Mouse (Mus musculus): ENCODE measurements around the gene Eea1.

Gene Eea1

DNA sequence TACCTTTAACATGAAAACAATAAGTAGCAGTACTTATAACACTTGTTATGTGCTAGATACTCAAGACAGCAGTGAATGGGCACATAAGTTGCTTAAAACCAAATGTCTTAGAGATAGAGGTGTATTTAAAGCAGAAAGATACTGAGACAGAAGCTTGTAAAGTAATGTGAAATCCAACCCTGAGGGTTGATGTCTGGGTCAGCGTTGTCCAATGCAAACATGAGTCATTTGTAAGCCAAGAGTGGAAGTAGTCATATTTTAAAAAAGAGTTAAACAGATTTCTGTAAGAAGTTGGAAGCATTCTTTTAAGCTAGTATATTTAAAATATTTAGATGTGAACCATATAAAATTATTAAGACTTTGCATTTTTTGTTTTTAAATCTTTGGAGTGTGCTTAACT lies 4.6 kb downstream of the Eea1 start:
- CTCF ChIA-PET = no interaction called here

DNA sequence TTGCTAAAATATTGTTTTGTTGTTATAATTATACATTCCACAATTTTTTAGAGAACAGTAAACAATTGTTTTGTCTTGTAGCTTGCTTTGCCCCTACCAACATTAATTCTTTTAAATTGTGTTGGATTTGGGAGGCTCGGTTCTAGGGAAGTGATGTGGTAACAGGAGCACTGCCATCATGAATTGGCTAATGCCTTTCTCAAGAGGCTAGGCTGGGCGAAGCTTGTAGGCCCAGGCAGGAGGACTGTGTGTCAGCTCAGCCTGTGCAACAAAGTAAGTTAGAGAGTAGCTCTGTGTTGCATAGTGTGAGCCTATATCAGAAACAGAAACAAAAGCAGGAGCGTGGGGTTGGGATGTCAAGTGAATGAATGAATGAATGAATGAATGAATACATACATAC lies 9.0 kb downstream of the Eea1 start:
- CTCF ChIA-PET = interaction anchor here (0.6 kb wide), 1 partner anchor 9 kb away, joined by 3 read pairs; the partner anchor contains the start of gene Eea1

DNA sequence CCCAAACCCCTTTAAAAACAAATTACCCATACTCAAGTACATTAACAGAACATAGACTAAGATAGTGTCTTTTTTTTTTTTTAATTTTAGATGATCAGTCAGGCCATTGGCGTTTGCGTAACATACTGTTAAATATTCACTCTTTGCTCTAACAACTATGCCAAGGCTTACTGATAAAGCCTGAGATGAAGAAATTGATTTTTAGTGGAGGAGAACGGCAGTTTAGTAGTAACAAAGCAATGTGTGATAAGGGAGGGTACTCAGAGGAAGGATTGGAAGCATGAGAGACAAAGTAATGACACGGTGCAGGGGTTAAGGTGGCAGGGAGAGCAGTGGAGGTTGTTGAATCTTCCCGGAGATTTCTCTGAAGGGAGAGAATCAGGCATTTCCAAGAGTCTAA lies 9.7 kb downstream of the Eea1 start:
- CTCF ChIA-PET = no interaction called here

DNA sequence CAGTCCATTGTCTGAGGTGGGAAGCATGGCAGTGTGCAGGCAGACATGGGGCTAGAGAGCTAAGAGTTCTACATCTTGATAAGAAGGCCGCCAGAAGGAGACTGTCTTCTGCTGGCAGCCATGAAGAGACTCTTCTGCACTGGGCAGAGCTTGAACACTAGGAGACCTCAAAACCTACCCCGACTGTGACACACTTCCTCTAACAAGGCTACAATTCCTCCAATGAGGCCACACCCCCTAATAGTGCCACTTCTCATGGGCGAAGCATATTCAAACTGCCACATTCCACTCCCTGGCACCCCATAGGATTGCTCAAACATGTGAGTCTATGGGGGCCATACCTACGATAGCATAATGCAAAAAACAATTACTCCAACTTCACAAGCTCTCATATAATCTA lies 10.3 kb downstream of the Eea1 start:
- CTCF ChIA-PET = no interaction called here

DNA sequence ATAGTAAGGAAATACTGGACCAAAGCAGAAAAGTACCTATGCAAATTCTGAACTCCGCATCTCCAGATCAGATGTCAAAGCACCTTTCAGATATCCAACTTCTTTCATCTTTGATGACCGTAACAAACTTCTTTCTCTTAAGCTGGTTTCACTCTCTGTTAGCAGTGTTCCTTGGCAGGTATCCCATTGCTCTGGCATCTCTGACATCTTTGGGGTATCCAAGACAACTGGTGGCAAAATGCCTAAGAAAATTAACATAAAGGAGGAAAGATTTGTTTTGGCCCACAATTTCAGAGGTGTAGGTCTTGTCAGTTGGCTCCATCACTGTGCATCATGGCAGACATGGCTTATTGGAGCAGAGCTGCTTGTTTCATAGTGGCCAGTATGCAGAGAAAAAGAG lies 10.9 kb downstream of the Eea1 start:
- CTCF ChIA-PET = interaction anchor here (0.6 kb wide), 1 partner anchor 605 kb away, joined by 14 read pairs; no protein-coding TSS in a partner anchor

DNA sequence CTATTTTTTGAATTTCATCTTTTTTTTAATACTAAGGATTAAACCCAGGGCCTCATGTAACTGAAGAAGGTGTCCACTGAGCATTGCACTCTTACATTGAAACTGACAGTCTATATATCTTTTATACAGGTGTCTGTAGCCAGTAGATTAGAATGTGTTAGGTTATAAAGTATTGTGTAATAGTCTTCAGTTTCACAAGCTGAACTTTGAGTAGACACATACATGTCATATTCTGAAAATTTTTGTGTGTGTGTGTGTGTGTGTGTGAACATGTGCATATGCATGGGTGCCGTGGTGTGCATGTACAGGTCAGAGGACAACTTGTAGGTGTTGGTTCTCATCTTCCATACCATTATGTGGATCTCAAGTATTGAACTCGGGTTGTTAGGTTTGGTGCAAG lies 16.2 kb downstream of the Eea1 start:
- CTCF ChIA-PET = interaction anchor here (0.6 to 0.7 kb wide), 2 partner anchors 15 to 391 kb away, joined by 6 to 20 read pairs; no protein-coding TSS in a partner anchor

DNA sequence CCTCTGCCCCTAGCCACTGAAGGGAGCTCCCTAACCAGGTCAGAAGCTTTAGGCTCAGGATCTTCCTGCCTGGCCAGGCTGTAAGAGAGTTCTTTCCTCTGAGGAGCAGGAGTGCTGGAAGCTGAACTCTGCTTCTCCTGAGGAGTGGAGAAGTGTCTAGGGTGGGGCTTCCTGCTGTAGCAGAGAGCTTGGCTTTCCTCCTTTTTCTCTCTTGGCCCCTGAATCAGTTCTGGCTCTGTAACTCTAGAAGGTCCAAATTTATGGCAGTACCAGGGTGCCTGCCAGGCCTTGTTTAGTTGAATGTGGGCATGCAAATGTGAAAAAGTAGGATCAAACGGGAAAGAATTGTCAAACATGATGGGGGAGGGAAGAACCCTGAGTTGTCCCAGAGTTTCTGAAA lies 17.1 kb downstream of the Eea1 start:
- CTCF ChIA-PET = no interaction called here

DNA sequence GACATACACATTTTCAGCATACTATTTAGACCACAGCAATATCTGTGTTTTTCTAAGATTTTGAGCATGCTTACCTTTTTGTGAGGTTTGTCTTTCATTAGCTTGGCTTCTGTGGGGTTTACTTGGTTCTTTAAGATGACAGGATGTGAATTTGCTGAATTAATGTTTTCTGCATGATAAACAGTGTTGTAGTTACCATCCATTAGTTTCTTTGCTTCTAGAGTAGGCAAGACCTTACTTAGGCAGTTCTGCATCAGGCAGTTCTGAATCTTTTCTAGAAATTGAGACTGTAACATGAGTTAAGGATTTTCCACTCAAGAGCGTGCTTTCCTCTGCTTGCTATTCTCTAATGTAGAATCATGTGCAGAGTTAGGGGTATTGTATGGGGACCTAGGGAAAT lies 24.2 kb downstream of the Eea1 start:
- CTCF ChIA-PET = no interaction called here

DNA sequence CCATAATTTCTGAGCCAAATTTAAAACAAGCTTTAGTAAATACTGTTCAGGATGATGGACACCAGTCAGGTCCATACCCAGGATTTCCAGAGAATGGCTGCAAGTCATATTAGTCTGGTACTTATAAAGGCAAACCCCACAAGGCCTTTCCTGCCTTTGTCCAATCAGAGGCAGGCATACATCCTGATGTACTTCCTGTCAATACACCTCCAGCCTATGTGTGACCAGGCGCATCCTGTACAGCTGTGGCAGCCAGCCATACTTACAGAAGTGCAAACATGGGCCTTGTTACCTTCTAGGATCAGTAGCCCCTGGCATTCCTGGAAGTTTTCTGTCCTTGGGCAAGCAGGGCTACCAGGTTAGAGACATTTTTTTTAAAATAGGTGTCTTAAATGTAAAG lies 29.2 kb downstream of the Eea1 start:
- CTCF ChIA-PET = no interaction called here

DNA sequence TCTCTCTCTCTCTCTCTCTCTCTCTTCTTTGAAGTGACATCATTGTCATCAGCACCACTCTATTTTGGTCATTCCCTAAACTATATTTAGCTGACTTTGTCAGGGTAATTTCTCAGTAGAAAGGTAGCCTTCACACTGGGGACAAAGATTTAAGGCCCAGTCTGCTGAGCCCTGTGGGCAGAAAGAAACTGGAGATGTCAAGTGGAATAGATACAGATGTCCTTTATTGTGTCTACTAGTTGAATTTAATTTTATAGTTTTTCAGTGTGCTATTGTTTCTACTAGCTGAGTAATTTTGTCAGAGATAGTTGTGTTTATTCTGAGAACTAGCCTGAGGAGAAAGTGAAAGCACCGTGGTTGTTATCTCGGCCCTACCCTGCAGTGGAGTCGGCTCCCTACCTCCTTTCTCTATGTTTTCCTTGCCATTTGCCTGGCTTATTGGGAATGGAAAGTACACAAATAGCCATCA lies 30.3 kb downstream of the Eea1 start:
- CTCF ChIA-PET = interaction anchor here (0.6 kb wide), 1 partner anchor 15 kb away, joined by 4 read pairs; no protein-coding TSS in a partner anchor

DNA sequence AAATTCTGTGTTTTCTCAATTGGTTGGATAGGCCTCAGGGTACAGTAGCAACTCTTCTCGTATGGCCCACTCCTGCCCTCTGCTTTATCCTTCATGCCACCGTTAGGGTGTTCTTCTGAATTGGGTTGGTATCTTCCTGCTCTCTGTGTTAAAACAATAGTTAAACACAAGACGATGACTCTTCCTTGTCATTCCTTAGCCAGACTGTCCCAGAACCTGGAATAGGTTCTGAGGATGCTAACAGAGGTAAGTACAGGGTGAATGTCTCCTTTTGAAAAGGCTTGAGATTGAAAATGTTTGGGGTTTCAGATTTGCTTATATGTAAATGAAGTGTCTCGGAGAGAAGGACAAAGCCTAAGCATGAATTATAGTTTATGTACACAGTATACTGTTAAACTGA lies 30.9 kb downstream of the Eea1 start:
- CTCF ChIA-PET = interaction anchor here (0.6 kb wide), 1 partner anchor 16 kb away, joined by 4 read pairs; no protein-coding TSS in a partner anchor

DNA sequence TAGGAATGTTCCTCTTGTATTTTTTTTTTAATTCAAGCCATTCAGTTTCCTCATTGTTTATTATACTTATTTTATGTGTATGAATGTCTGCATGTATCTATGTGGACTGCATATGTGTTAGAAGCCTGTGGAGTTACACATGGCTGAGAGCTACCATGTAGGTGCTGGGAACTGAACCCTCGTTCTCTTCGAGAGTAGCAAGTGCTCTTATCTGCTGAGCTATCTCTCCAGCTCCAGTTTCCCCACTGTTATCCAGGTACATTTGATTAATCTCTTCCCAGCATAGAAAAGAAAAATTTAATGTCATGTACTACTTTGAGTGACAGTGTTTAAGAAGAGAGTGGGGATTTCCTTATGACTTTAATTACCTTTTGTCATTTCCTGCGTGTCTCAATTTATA lies 31.5 kb downstream of the Eea1 start:
- CTCF ChIA-PET = no interaction called here

DNA sequence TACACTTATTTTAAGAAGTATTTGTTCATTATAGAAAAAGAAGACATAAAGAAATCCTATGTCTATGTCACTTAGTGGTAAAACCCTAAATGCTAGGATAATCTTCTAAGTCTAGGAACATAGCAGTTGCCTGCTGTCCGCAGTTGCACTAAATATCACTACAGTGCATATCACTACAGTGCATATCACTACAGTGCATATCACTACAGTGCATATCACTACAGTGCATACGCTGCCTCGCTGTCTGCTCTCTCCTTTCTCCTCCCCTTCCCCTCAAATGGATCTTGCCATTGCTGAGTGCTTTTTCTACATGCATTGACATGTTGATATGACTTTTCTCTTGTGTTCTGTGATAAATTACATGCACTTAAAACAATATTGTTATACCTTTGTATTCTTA lies 34.0 kb downstream of the Eea1 start:
- CTCF ChIA-PET = no interaction called here

DNA sequence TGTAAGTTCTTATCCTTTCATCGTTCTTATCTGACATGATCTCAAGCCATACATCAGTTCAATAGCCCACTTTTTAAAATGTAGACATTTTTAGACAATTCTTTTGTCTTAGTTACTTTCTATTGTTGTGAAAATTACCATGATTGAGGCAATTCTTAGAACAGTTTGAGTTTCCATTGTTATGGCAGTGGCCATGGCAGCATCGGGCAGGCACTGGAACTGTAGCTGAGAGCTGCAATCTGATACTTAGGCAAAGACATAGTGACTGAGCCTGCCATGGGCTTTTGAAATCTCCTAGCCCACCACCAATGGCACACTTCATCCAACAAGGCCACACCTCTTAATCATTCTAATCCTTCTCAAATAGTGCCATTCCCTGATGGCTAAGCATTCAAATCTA lies 36.3 kb downstream of the Eea1 start:
- CTCF ChIA-PET = no interaction called here

DNA sequence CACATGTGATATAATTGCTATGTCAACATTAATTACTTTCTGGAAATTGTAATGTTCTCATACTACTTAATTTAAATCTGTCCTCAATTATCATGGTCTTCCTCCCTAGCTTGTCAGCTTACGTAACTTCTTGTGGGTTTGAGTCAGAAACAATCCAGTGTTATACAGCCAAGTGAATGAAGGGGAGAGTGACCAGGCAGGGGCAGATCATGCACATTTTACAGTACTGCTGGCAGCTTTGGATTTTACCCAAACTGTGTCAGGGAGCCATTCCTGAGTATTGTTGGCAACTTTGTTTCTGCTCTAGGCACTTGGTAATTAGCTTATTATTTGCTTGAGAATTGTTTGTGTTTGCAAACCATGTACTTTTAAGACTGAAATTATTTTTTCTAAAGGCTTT lies 49.3 kb downstream of the Eea1 start:
- CTCF ChIA-PET = no interaction called here

DNA sequence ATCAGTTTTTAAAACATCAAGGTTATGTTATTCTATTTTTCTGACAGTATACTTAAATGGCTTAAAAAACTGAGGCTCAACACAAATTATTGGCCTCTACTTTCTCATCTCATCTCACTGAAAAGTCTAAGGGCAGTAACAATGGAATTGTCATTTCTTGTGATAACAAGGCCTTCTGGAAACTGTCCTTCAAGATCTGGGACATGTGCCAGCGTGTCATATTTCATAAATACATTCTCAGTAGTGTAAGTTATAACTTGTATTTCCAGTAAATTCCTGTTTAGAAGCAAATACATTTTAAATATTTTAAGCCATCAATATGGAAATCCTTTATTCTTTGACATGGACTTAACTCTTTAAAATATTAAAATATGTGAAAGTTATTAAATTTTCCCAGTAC lies 50.7 kb downstream of the Eea1 start:
- CTCF ChIA-PET = no interaction called here

DNA sequence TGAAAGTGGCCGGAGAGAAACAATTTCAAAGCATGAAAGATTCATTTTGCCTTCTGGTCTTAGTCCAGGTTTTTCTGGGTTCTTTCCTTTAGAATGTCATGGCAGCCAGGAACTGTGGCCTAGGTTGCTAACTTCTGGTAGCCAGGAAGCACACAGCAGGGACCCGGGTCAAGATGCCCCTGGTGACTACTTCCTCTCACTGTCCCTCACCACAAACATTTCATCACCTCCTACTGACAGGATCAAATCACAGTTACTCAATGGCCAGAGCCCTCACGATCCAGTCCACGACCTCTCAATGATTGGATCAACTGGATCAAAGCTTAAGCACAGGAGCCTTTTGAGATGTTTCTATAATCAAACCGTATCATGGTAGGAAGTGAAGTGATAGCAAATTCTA lies 60.5 kb downstream of the Eea1 start:
- CTCF ChIA-PET = no interaction called here

DNA sequence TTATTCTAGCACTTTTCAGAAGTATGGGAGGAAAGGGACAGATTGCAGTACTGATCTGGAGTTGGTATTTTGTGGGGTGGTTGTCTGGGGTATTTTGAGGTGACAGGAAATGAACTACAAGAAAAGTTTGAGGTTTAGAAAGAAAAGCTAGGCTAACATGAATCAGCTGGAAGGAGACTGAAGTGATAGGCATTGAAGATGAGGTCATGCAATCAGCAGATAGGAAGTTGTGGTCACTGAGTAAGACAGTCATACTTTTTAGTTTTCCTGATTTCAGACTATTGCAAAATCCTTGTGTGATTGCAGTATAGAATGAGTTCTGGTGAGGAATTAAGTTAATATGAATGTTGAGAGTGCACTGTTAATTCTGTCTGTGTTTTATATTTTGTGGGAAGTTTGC lies 75.3 kb downstream of the Eea1 start:
- CTCF ChIA-PET = no interaction called here

DNA sequence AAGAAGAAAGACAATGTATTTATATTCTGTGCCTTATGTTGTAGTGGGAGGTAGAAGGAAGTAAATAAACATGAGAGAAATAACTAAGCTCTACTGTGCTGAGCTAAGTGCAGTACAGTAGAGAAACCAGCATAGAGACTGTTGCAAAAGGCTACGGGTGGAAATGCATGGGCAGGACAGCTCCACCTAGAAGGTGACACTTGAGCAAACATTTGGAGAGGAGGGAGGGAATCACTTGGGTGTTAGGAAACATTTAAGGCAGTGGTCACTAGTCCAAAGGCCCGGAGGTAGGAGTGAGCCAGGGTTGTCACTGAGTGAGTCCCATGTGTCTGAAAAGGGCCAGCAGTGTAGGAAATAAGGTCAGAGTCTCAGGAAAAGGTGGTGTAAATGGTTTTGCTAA lies 77.0 kb downstream of the Eea1 start:
- CTCF ChIA-PET = interaction anchor here (0.7 kb wide), 1 partner anchor 76 kb away, joined by 3 read pairs; no protein-coding TSS in a partner anchor

DNA sequence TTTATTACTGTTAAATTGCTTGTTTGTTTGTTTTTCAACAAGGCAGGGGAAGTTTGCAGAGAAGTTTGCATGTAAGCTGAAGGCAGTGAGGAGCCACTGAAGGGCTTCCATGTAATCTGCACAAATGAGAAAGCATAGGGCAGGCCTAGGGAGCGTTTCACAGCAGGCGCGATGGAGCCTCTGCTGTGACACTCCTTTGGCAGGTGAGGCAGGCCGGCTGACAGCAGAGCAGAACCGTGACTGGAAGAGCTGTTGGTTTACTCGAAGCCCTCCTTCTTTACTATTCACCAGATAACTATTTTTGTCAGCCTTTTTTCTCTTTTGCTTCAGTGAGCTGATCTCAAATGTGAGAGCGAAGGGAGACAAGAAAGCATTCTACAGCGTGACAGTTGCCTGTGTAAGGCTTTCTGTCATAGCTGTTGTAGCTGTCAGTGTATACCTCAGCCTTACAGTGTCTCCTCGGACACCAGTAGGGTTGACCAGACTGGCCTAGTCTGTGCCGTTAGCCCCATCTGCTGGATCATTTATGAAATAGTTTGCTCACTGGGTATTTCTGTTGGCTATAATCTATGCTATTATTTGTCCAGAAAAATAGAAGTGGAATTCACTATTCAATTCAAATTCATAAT lies 93.0 kb downstream of the Eea1 start:
- CTCF ChIA-PET = no interaction called here

DNA sequence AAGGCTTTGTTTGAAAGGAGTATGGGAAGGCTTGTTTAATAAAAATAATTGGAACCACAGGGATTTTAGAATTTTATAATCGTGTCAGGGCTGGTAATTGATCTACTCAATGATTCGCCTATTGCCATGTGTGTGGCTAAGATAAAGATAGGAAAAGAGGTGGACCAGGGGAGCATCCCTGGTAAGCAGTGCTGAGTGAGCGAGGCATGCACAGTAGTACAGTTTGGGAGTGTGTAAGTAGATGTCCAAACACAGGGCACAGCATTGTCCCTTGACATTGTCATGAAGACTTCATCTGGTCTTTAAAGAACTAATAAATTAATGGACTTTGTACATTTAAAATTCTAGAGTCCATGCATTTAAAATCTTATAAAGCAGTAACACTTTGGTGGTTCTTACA lies 93.7 kb downstream of the Eea1 start:
- CTCF ChIA-PET = no interaction called here

DNA sequence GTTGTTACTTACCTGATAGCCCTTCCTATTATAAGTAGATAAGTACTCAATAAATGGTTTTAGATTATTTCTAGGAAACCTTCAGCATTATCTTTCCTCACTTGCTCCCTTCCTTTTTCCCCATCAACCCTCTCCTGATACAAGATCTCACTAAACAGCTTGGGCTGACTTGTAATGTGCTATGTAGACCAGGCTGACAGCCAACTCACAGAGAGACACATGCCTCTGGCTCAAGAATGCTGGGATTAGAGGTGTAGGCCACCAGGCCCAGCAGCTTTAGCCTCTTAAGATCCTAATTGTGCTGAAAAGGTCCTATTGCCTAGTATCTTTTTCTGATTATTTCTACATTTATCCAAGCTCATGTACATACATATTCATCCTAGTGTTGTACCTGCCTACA lies 95.5 kb downstream of the Eea1 start:
- CTCF ChIA-PET = no interaction called here

DNA sequence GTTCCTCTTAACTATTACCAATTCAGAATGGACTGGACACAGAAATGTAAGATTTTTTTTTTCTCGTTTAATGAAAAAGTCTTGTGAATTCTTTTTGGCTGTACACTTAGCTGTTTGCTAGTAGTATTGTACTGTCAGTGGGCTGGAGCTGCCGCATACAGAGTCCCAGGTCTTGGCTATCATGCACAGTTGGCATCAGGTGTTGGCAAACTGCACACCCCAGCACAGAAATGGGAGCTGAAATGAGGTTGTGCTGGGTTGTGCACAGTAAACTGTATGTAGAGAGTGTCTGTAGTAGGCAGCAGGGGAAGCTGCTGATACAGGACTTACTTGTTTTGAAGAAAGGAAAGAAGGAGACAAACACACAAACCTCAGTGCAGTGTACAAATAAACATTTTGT lies 103.8 kb downstream of the Eea1 start:
- CTCF ChIA-PET = no interaction called here

DNA sequence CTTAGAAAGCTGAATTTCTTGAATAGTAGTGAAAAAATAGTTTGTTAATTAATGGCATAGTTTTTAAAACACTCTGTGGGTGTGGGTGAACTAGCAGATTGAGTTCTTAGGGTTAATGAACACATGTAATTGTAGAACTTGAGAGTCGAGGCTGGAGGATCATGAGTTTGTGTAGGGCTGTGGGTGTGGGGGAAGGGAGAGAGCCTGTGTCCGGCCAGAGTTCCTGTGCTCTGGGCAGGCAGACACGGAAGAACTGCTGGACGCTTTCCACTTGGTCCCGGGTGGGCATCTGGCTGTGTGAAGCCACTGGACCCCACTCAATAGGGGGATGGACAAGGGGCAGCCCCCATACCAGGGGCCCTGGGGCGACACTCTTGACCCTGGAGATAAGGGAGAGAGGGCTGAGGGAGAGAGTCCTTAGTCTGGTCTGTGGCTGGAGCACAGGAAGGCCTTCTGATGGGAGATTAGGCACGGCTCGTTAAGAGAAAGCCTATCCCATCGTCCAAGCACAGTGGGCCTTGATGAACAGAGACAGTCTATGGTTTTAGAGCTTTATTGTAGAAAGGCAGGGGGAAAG lies 107.6 kb downstream of the Eea1 start:
- CTCF ChIA-PET = interaction anchor here (0.6 kb wide), 1 partner anchor 8 kb away, joined by 3 read pairs; no protein-coding TSS in a partner anchor

Measured in spleen, embryonic (tissue).